Mouse (Mus musculus): Measurements from ENCODE around the gene Gm9958. TPM values are rescaled to one million over a fixed set of nuclear protein-coding genes. Genes with fewer than 3 reads are reported as not detected.

The Gm9958 gene
- total RNA-seq, 2 experiments from 2014 or later = 0.55 to 0.67 TPM

DNA sequence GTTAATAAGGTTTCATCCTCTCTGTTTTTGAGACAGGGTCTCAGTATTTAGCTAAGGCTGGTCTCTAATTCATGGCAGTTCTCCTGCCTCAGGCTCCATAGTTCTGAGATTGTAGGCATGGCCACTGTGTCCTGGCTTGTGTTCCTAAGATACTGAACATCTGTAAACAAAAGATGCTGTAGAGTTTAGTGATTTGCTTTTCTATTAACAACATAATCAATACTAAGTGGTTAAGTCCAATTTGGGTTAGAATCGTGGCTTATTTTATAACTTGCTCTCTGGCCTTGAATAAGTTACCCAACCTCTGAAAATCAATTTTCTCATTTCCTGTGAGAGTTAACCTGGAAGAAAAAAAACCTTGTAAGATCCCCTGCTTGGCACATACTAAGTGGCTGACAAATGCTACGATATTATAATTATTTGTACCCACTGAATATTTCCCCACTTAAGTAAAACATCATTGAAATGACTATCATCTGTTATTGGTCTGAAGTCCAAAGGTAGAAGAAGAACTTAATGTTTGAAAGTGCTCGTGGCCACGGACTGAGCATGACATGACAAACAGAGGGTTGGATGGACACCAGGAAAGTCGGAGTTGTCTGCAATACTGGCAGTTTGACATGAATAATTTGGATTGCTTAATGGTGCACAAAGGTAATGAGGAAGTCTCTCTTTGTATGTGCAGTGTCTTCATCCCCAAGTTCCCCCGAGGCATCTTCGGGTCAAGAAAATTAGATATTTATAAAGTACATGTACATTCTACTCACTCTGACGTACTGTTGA is 47.3 kb downstream of the Gm9958 start:
- no peak for DNase-seq

DNA sequence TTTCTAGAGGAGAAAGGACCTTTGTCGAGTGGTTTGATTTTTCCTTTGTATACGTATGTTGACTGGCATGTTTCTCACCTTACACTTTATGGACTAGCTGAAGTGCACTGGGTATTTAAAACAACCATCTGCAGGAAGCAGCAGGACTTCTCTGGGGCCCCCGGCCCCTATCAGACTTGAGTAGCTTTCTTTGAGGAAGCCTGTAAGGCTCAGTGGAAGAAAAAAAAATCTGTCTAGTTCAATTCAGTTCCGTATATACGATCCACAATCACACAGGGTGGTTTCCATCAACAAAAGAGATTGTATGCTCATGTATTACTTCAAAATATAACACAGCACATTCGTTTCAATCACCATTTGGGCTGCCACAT is 47.9 kb downstream of the Gm9958 start:
- DNase-seq = no peak

Other genes with a start within 250 kb of the Gm9958 start
- gene Cox18, start 143.2 kb upstream of the Gm9958 start, total RNA-seq (2021) = 10 to 100 TPM; 11.1 to 12.3 TPM
- 10 to 100 TPM; 61.8 to 67.9 TPM for gene Ankrd17, start 627 bp upstream of the Gm9958 start, total RNA-seq (2021)
- gene Alb, start 93.7 kb downstream of the Gm9958 start, total RNA-seq (2021) = not detected
- under 1 TPM in 1 of 2 experiments, not detected in 1; 0.13 TPM for gene Afp, start 123.5 kb downstream of the Gm9958 start, total RNA-seq (2021)
- gene Afm, start 151.7 kb downstream of the Gm9958 start, total RNA-seq (2021) = not detected
- not detected for gene 5830473C10Rik, start 193.9 kb downstream of the Gm9958 start, total RNA-seq (2021)

All from heart, adult 18-20 months (tissue).